Mouse (Mus musculus) neural tube, embryonic 11.5 days (tissue): Measurements from ENCODE around the gene Slc8a1. TPM values are rescaled to one million over a fixed set of nuclear protein-coding genes. Genes with fewer than 3 reads are reported as not detected.

ENCODE experiments used
- ATAC-seq: fragments of 200-750 bp; cut with Nextera tagmentation; 2 replicates; pipeline ENCODE4 v1.8.0; 2017; ENCODE audit warnings: moderate number of reproducible peaks, mild to moderate bottlenecking, moderate TSS enrichment, moderate library complexity; ENCODE audit not compliant: insufficient read depth, low FRiP score, low TSS enrichment
- DNase-seq: peaks from one replicate; pipeline ENCODE4 v3.0.0-alpha.2; 2015; ENCODE audit warnings: low spot score
- H3K27ac ChIP-seq: fragments of 300-500 bp; sonication (generic); 2 replicates; pipeline ENCODE4 v1.5.1; 2014; ENCODE audit warnings: low read depth, mild to moderate bottlenecking, low read length
- H3K27me3 ChIP-seq: fragments of 300-500 bp; sonication (generic); 2 replicates; pipeline ENCODE4 v1.6.1; 2014; ENCODE audit warnings: mild to moderate bottlenecking, low read length, mixed read lengths; ENCODE audit not compliant: control insufficient read depth, insufficient read depth
- H3K36me3 ChIP-seq: fragments of 300-500 bp; sonication (generic); 2 replicates; pipeline ENCODE4 v1.6.1; 2014; ENCODE audit warnings: mild to moderate bottlenecking, low read length, moderate library complexity, mixed read lengths; ENCODE audit not compliant: control insufficient read depth, insufficient read depth
- H3K4me1 ChIP-seq: fragments of 300-500 bp; sonication (generic); 2 replicates; pipeline ENCODE4 v1.6.1; 2014; ENCODE audit warnings: low read length, mixed read lengths; ENCODE audit not compliant: control insufficient read depth, insufficient read depth
- H3K4me2 ChIP-seq: fragments of 300-500 bp; sonication (generic); 2 replicates; pipeline ENCODE4 v1.6.1; 2014; ENCODE audit warnings: low read depth, mild to moderate bottlenecking, moderate library complexity
- H3K4me3 ChIP-seq: fragments of 300-500 bp; sonication (generic); 2 replicates; pipeline ENCODE4 v1.5.1; 2014; ENCODE audit warnings: low read depth, low read length
- H3K9ac ChIP-seq: fragments of 300-500 bp; sonication (generic); 2 replicates; pipeline ENCODE4 v1.6.1; 2014; ENCODE audit warnings: mild to moderate bottlenecking, low read length
- H3K9me3 ChIP-seq: fragments of 300-500 bp; sonication (generic); 2 replicates; pipeline ENCODE4 v1.6.1; 2016; ENCODE audit warnings: low read length; ENCODE audit not compliant: control insufficient read depth
- WGBS: fragments of 180-500 bp; shearing (Covaris S2); extraction: QIAGEN DNeasy Blood & Tissue Kit; methylation state at CpG from one replicate; pipeline ENCODE4 v1.1.7; 2014; 5-methylcytosine and 5-hydroxymethylcytosine counted together
- polyA plus RNA-seq: library from polyadenylated mRNA; unstranded; fragments of >200 nt; fragmentation: Nextera tagmentation; extraction: Ambion mirVana; gene quantifications from 2 replicates; pipeline ENCODE4 v1.2.1, GENCODE M21; 2014

Gene Slc8a1
- polyA plus RNA-seq, 1 experiment from 2014 or later: 5.6 TPM

- Histone ChIP-seq H3K27me3 (no peaks in the 10 kb centered on the region), H3K9me3 (no peaks in the 10 kb centered on the region), H3K4me1 (no peaks in the 10 kb centered on the region), H3K4me2 (no peak overlapping the region), H3K9ac (no peak overlapping the region), H3K4me3 (no peak overlapping the region), H3K27ac (no peak overlapping the region), H3K36me3 (no peaks in the 10 kb centered on the region)
- 83% methylated on average over 5 of the region's 5 CpGs for WGBS
- ATAC-seq (no peak), DNase-seq (no peak)
Observed at GRCm38 (mm10) chr17:81546012-81546411, 192.2 kb downstream of the Slc8a1 start.

DNA sequence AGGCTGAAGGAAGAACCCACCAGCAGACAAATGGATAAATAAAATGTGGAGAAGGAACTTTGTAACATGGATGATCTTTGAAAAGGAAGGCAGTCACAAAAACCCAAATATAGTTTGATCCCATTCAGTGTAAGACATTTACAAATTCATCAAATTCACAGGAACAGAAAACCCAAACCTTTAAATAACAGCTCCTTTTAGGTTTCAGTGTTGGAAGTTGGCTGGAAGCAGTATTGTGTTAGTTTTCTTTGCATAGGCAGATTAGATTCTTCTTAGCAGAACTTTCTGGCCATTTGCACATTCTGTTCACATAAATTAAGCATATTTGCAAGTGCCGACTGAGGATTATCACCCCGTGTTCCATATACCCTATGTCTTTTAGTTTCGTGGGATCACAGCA is 193.3 kb downstream of the Slc8a1 start:
- H3K36me3 ChIP-seq: no peaks in the 10 kb centered on the region
- 80% methylated on average over 3 of the region's 3 CpGs for WGBS
- no peak overlapping the region for H3K4me2 ChIP-seq
- no peaks in the 10 kb centered on the region for H3K4me1 ChIP-seq
- DNase-seq (no peak), ATAC-seq (no peak)
- H3K9me3 ChIP-seq: no peaks in the 10 kb centered on the region
- no peaks in the 10 kb centered on the region for H3K27me3 ChIP-seq
- H3K27ac ChIP-seq: no peak overlapping the region
- no peak overlapping the region for H3K9ac ChIP-seq
- H3K4me3 ChIP-seq: no peak overlapping the region

- 84% methylated on average over 12 of the region's 12 CpGs for WGBS
- Histone ChIP-seq H3K4me2 (no peak overlapping the region), H3K27ac (no peak overlapping the region), H3K4me3 (no peak overlapping the region), H3K4me1 (no peaks in the 10 kb centered on the region), H3K9me3 (no peaks in the 10 kb centered on the region), H3K9ac (no peak overlapping the region), H3K36me3 (no peaks in the 10 kb centered on the region), H3K27me3 (no peaks in the 10 kb centered on the region)
- ATAC-seq: no peak
- no peak for DNase-seq
Observed at GRCm38 (mm10) chr17:81542313-81543185, 195.6 kb downstream of the Slc8a1 start.

DNA sequence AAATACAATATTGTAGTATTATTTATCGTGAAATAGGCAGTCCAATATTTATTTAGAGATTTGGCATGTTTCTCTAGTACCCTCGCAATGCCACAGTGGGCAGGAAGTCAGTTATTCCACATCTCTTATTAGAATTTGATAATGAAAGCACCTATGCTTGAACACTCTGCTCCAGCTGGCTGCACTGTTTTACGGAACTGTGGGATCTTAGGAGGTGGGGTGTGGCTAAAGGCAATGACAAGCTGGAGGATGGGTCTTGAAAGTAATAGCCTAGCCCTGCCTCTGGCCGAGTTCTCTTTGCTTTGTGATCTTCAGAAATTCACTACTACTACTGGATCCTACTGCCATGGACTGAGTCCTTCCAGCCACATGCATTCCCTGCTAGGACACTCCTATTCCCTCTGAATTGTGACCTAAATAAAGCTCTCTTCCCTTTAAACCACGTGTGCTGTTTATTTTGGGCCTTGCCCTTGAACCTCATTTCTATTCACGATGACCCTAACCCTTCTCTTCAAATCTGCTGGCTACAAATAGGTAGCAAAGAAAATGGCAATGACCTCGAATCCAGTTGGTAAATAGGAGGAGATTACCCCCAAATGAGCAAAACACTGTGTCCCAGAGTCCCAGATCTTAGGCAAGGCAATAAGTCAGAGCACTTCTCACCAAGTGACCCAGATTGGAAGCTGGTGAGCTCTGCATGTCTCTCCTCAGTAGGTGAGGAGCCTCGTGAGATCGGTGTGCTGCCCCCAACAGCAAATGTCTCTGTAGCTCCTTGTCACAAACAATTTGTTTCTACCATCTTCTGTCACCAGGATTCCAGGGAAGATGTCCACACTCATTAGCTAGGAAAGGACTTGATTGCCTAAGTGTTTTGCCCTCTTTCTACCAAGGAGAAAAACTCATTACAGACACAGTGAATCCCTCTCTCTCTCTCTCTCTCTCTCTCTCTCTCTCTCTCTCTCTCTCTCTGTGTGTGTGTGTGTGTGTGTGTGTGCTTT is 199.7 kb downstream of the Slc8a1 start:
- no peaks in the 10 kb centered on the region for H3K36me3 ChIP-seq
- H3K4me2 ChIP-seq: no peak overlapping the region
- ATAC-seq: no peak
- no peak for DNase-seq
- H3K4me1 ChIP-seq: no peaks in the 10 kb centered on the region
- H3K9me3 ChIP-seq: no peaks in the 10 kb centered on the region
- H3K4me3 ChIP-seq: no peak overlapping the region
- WGBS: 70% methylated on average over 9 of the region's 9 CpGs
- H3K9ac ChIP-seq: no peak overlapping the region
- no peak overlapping the region for H3K27ac ChIP-seq
- no peaks in the 10 kb centered on the region for H3K27me3 ChIP-seq

GRCm38 (mm10) chr17:81536093-81536492 is 202.1 kb downstream of the Slc8a1 start:
- H3K9ac ChIP-seq: no peak overlapping the region
- H3K4me1 ChIP-seq: no peaks in the 10 kb centered on the region
- no peak overlapping the region for H3K4me2 ChIP-seq
- 87% methylated on average over 3 of the region's 3 CpGs for WGBS
- H3K4me3 ChIP-seq: no peak overlapping the region
- no peak for ATAC-seq
- H3K27ac ChIP-seq: no peak overlapping the region
- H3K9me3 ChIP-seq: no peaks in the 10 kb centered on the region
- H3K27me3 ChIP-seq: no peaks in the 10 kb centered on the region
- no peaks in the 10 kb centered on the region for H3K36me3 ChIP-seq
- no peak for DNase-seq

DNA sequence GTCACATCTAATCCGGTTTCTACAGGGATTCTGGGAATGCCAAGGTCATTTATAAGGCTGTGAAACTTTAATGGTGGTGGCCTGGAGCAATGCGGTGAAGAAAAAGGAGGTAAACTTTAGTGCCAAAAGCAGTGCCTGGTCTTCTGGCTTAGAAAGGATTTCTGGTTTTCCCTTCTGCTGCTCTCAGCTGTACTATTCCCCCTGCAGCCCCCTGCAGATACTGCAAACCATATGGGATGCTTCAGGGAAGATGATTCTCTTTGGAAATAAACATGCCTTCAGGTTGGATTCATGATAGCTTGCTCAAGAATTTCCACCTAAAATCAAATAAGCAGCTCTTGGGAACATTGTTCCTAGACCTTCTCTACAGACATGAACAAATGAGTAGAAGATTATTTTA is 208.3 kb downstream of the Slc8a1 start:
- no peak overlapping the region for H3K4me3 ChIP-seq
- no peak overlapping the region for H3K27ac ChIP-seq
- H3K9ac ChIP-seq: no peak overlapping the region
- H3K27me3 ChIP-seq: no peaks in the 10 kb centered on the region
- H3K4me1 ChIP-seq: no peaks in the 10 kb centered on the region
- no peak overlapping the region for H3K4me2 ChIP-seq
- H3K9me3 ChIP-seq: no peaks in the 10 kb centered on the region
- no peak for DNase-seq
- H3K36me3 ChIP-seq: no peaks in the 10 kb centered on the region
- no peak for ATAC-seq
- WGBS: 84% methylated on average over 2 of the region's 2 CpGs

- ATAC-seq: no peak
- H3K27me3 ChIP-seq: no peaks in the 10 kb centered on the region
- no peak for DNase-seq
- 79% methylated on average over 4 of the region's 4 CpGs for WGBS
- no peak overlapping the region for H3K27ac ChIP-seq
- H3K9ac ChIP-seq: no peak overlapping the region
- no peaks in the 10 kb centered on the region for H3K4me1 ChIP-seq
- no peak overlapping the region for H3K4me3 ChIP-seq
- H3K4me2 ChIP-seq: no peak overlapping the region
- no peaks in the 10 kb centered on the region for H3K36me3 ChIP-seq
- H3K9me3 ChIP-seq: no peaks in the 10 kb centered on the region
Observed at GRCm38 (mm10) chr17:81528940-81529339, 209.2 kb downstream of the Slc8a1 start.

GRCm38 (mm10) chr17:81526463-81526862 is 211.7 kb downstream of the Slc8a1 start:
- WGBS: 86% methylated on average over 3 of the region's 3 CpGs
- no peaks in the 10 kb centered on the region for H3K36me3 ChIP-seq
- no peak for ATAC-seq

More at GRCm38 (mm10) chr17:81526463-81526862, 211.7 kb downstream of the Slc8a1 start:
- no peak overlapping the region for H3K9ac ChIP-seq
- no peaks in the 10 kb centered on the region for H3K9me3 ChIP-seq
- H3K27me3 ChIP-seq: no peaks in the 10 kb centered on the region
- no peak overlapping the region for H3K27ac ChIP-seq
- H3K4me1 ChIP-seq: no peaks in the 10 kb centered on the region
- DNase-seq: no peak
- H3K4me2 ChIP-seq: no peak overlapping the region
- no peak overlapping the region for H3K4me3 ChIP-seq
